In genomic region chrX:93069569-93070289, GRCm38 (mm10) we compare ENCODE assay signal across 8 mouse cellular contexts.
DNase-seq lines count a peak whose midpoint lies in the region; ATAC-seq and TF ChIP-seq lines count a peak whose summit lies in the region.

No protein-coding gene starts in this region.

- TF ChIP-seq CTCF in heart, adult 2 months (IDR thresholded peaks at IDR 0.05): peak; percentile 83

- ATAC-seq in intestine, embryonic 15.5 days: no peak

- no peaks in the 10 kb centered on the region for H3K79me2 ChIP-seq in heart, adult 2 months (replicated peaks; ENCODE audit: control insufficient read depth, insufficient read depth, low read length)

- H3K4me2 ChIP-seq in intestine, embryonic 15.5 days (replicated peaks): peak overlapping the region; percentile 43; the same call in 1 of the 2 replicates

- H3K27ac ChIP-seq in heart, adult 2 months: no peak overlapping the region
- H3K27ac ChIP-seq in heart, embryonic 10.5 days: no peak overlapping the region
- H3K27ac ChIP-seq in intestine, embryonic 15.5 days: no peak overlapping the region

- WGBS in heart, adult 2 months: 9% methylated on average over 13 of the region's 13 CpGs
- WGBS in heart, embryonic 10.5 days: 15% methylated on average over 13 of the region's 13 CpGs
- 15% methylated on average over 13 of the region's 13 CpGs for WGBS in intestine, embryonic 15.5 days

- no peaks in the 10 kb centered on the region for H3K9me3 ChIP-seq in heart, embryonic 10.5 days
- no peaks in the 10 kb centered on the region for H3K9me3 ChIP-seq in intestine, embryonic 15.5 days

- no peak for TF ChIP-seq EP300 in heart, adult 2 months (IDR thresholded peaks at IDR 0.05; ENCODE audit: insufficient read depth, low read depth, low read length)

- TF ChIP-seq POLR2A in heart, adult 2 months (IDR thresholded peaks at IDR 0.05; ENCODE audit: insufficient read depth, low read depth, low read length): no peak

- H3K36me3 ChIP-seq in heart, adult 2 months (ENCODE audit: control insufficient read depth, insufficient read depth, low read length): no peaks in the 10 kb centered on the region
- no peaks in the 10 kb centered on the region for H3K36me3 ChIP-seq in heart, embryonic 10.5 days
- no peaks in the 10 kb centered on the region for H3K36me3 ChIP-seq in intestine, embryonic 15.5 days

- H3K4me1 ChIP-seq in heart, adult 2 months (ENCODE audit: control insufficient read depth, insufficient read depth, low read length): no peaks in the 10 kb centered on the region
- H3K4me1 ChIP-seq in heart, embryonic 10.5 days: no peaks in the 10 kb centered on the region
- H3K4me1 ChIP-seq in intestine, embryonic 15.5 days (replicated peaks): no peaks in the 10 kb centered on the region

- no peak overlapping the region for H3K4me3 ChIP-seq in heart, adult 2 months
- H3K4me3 ChIP-seq in heart, embryonic 10.5 days: no peak overlapping the region
- no peak overlapping the region for H3K4me3 ChIP-seq in intestine, embryonic 15.5 days (replicated peaks)

- peak; percentile 25 to 30 for DNase-seq in heart, adult 2 months
- no peak for DNase-seq in heart, embryonic 10.5 days (ENCODE audit: low spot score)
- DNase-seq in cerebellum, postnatal 14 days: peak; percentile 63 to 71
- DNase-seq in frontal cortex, postnatal 36 days (ENCODE audit: low spot score in 2 of 2): peak; percentile 33 to 67
- DNase-seq in left cerebral cortex, adult 9 months (ENCODE audit: low spot score in 2 of 2): peak; percentile 22 to 66
- DNase-seq in mesoderm, embryonic 11.5 days (ENCODE audit: low read depth, low spot score): peak; percentile 65
- peak; percentile 57 for DNase-seq in right cerebral cortex, postnatal 4 days

- intact Hi-C loops in heart, adult 2 months (cut with DNase I): loop anchor here (1.0 to 5.0 kb wide), 3 partner anchors 397 to 818 kb away; no protein-coding TSS in a partner anchor

- H3K27me3 ChIP-seq in heart, adult 2 months (ENCODE audit: control insufficient read depth, insufficient read depth, low read length): no peaks in the 10 kb centered on the region
- no peaks in the 10 kb centered on the region for H3K27me3 ChIP-seq in heart, embryonic 10.5 days (ENCODE audit: insufficient read depth, poor library complexity, severe bottlenecking)
- no peaks in the 10 kb centered on the region for H3K27me3 ChIP-seq in intestine, embryonic 15.5 days (replicated peaks)

- no peak overlapping the region for H3K9ac ChIP-seq in heart, adult 2 months (ENCODE audit: low read depth, low read length)
- no peak overlapping the region for H3K9ac ChIP-seq in intestine, embryonic 15.5 days
